Mouse (Mus musculus) E14TG2a.4 (cell line): ENCODE measurements around the gene Rab11fip3.

Experiments
- CTCF ChIP-seq: conservative IDR thresholded peaks from 2 replicates; pipeline ENCODE4 v1.5.1; 2014; ENCODE audit warnings: low read length
- POU5F1 ChIP-seq: IDR thresholded peaks from 2 replicates; pipeline ENCODE4 v1.6.1; 2014; ENCODE audit warnings: low read length, borderline replicate concordance

DNA sequence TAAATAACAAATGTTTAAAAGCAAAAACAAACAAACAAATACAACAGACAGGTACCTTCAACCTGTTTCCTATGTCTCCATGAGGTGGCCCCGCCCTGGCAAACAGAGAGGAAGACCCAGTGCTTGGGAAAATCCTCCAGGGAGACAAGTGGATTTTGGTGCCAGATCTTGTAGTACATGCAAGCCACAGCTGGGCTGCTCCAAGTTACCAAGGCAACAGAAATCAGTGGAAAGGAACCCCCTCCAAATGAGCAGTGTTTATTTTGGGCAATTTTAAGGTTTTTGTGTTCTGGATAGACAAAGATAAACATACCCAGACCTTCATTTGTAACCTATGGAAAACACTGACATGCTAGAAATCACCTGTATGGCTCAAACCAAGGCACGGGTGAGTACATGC is 9.5 kb upstream of the Rab11fip3 start:
- TF ChIP-seq CTCF: no peak
- TF ChIP-seq POU5F1: no peak
